ENCODE assay signal across 10 mouse cellular contexts in genomic region chr6:38531211-38531820, GRCm38 (mm10). TPM values are rescaled to one million over a fixed set of nuclear protein-coding genes. Genes with fewer than 3 reads are reported as not detected.
DNase-seq lines count a peak whose midpoint lies in the region; ATAC-seq and TF ChIP-seq lines count a peak whose summit lies in the region.
"Had no signal": no experiment of that assay in that cellular context is flagged by ENCODE, and none has a peak within 500 bp of the region (broad histone marks: within the 10 kb centered on the region; RNA-seq: fewer than 3 reads in every experiment).

No protein-coding gene starts in this region.

- WGBS in hindbrain, embryonic 13.5 days, result 67% methylated on average over 5 of the region's 5 CpGs
- WGBS in hindbrain, embryonic 16.5 days, result 72% methylated on average over 5 of the region's 5 CpGs
- WGBS in thymus, adult 2 months, result 36% methylated on average over 5 of the region's 5 CpGs

- no peaks in the 10 kb centered on the region for H3K9me3 ChIP-seq in hindbrain, embryonic 13.5 days
- H3K9me3 ChIP-seq in hindbrain, embryonic 16.5 days (ENCODE audit: control insufficient read depth, low read length), result no peaks in the 10 kb centered on the region
- H3K9me3 ChIP-seq in ES-Bruce4 (replicated peaks; ENCODE audit: control insufficient read depth, insufficient read depth, low read length, poor library complexity, severe bottlenecking), result no peaks in the 10 kb centered on the region
- H3K9me3 ChIP-seq: embryonic facial prominence, embryonic 12.5 days; limb, embryonic 12.5 days had no signal

- DNase-seq in kidney, postnatal 25 days, result peak; percentile 31 to 40
- peak; percentile 37 for DNase-seq in thymus, adult 2 months
- DNase-seq in Muller cell, postnatal 12 days (ENCODE audit: inconsistent ontology term), result no peak
- no peak for DNase-seq in spleen, adult 18-20 months

- TF ChIP-seq POLR2A in ES-Bruce4 (IDR thresholded peaks at IDR 0.05; ENCODE audit: insufficient read depth, low read length), result no peak
- no peak for TF ChIP-seq POLR2A in bone marrow macrophage, adult 2 months (IDR thresholded peaks at IDR 0.05; ENCODE audit: borderline replicate concordance, low read depth, low read length)
- no peak for TF ChIP-seq POLR2A in thymus, adult 2 months (IDR thresholded peaks at IDR 0.05; ENCODE audit: control insufficient read depth, extremely low read depth, insufficient read depth, low read length, poor library complexity)

- no peak for TF ChIP-seq EP300 in ES-Bruce4 (IDR thresholded peaks at IDR 0.05; ENCODE audit: insufficient read depth, low read depth, low read length)

- H3K27me3 ChIP-seq in hindbrain, embryonic 13.5 days, result no peaks in the 10 kb centered on the region
- H3K27me3 ChIP-seq in hindbrain, embryonic 16.5 days (replicated peaks; ENCODE audit: control insufficient read depth, insufficient read depth, low read length), result no peaks in the 10 kb centered on the region
- H3K27me3 ChIP-seq in ES-Bruce4 (ENCODE audit: control insufficient read depth, insufficient read depth, low read length, poor library complexity, severe bottlenecking), result no peaks in the 10 kb centered on the region
- H3K27me3 ChIP-seq in thymus, adult 2 months (ENCODE audit: control insufficient read depth, insufficient read depth, low read length), result no peaks in the 10 kb centered on the region
- H3K27me3 ChIP-seq: embryonic facial prominence, embryonic 12.5 days; limb, embryonic 12.5 days had no signal

- no peak overlapping the region for H3K4me2 ChIP-seq in hindbrain, embryonic 13.5 days
- H3K4me2 ChIP-seq in hindbrain, embryonic 16.5 days (ENCODE audit: low read length), result no peak overlapping the region
- H3K4me2 ChIP-seq: embryonic facial prominence, embryonic 12.5 days; limb, embryonic 12.5 days had no signal

- no peak overlapping the region for H3K4me3 ChIP-seq in hindbrain, embryonic 13.5 days
- H3K4me3 ChIP-seq in hindbrain, embryonic 16.5 days (ENCODE audit: low read length), result no peak overlapping the region
- no peak overlapping the region for H3K4me3 ChIP-seq in ES-Bruce4 (ENCODE audit: low read depth, low read length)
- no peak overlapping the region for H3K4me3 ChIP-seq in bone marrow macrophage, adult 2 months (ENCODE audit: insufficient read depth, low read length)
- no peak overlapping the region for H3K4me3 ChIP-seq in thymus, adult 2 months (ENCODE audit: control insufficient read depth, insufficient read depth, low read length)
- H3K4me3 ChIP-seq: embryonic facial prominence, embryonic 12.5 days; limb, embryonic 12.5 days had no signal

- TF ChIP-seq CTCF in ES-Bruce4 (IDR thresholded peaks at IDR 0.05; ENCODE audit: low read depth, low read length), result peak; percentile 28
- peak; percentile 16; the same call in 1 of the 2 replicates for TF ChIP-seq CTCF in bone marrow macrophage, adult 2 months (IDR thresholded peaks at IDR 0.05; ENCODE audit: low read depth, low read length)
- no peak for TF ChIP-seq CTCF in thymus, adult 2 months (IDR thresholded peaks at IDR 0.05; ENCODE audit: borderline replicate concordance, control insufficient read depth, extremely low read depth, insufficient read depth, low read length, poor library complexity)

- ATAC-seq in hindbrain, embryonic 13.5 days (ENCODE audit: low FRiP score), result no peak
- ATAC-seq in hindbrain, embryonic 16.5 days, result no peak

- H3K9ac ChIP-seq in hindbrain, embryonic 13.5 days, result no peak overlapping the region
- no peak overlapping the region for H3K9ac ChIP-seq in hindbrain, embryonic 16.5 days (ENCODE audit: low read depth, low read length)
- no peak overlapping the region for H3K9ac ChIP-seq in ES-Bruce4 (ENCODE audit: low read depth, poor library complexity, severe bottlenecking)
- H3K9ac ChIP-seq: embryonic facial prominence, embryonic 12.5 days; limb, embryonic 12.5 days had no signal

- peak overlapping the region; percentile 30; the same call in 1 of the 2 replicates for H3K27ac ChIP-seq in hindbrain, embryonic 13.5 days
- H3K27ac ChIP-seq in hindbrain, embryonic 16.5 days (ENCODE audit: low read depth, low read length), result no peak overlapping the region
- H3K27ac ChIP-seq in ES-Bruce4 (ENCODE audit: insufficient read depth, low read length), result no peak overlapping the region
- H3K27ac ChIP-seq in bone marrow macrophage, adult 2 months (ENCODE audit: insufficient read depth, low read depth, low read length), result 0 out of 2 replicates have a peak overlapping the region, but pooled peaks have one; percentile 11
- H3K27ac ChIP-seq in thymus, adult 2 months (ENCODE audit: control insufficient read depth, insufficient read depth, low read length), result no peak overlapping the region
- H3K27ac ChIP-seq: embryonic facial prominence, embryonic 12.5 days; limb, embryonic 12.5 days had no signal

- no peaks in the 10 kb centered on the region for H3K36me3 ChIP-seq in hindbrain, embryonic 13.5 days
- H3K36me3 ChIP-seq in hindbrain, embryonic 16.5 days (ENCODE audit: control insufficient read depth, insufficient read depth, low read length), result no peaks in the 10 kb centered on the region
- H3K36me3 ChIP-seq in ES-Bruce4 (ENCODE audit: control insufficient read depth, insufficient read depth, low read length, poor library complexity, severe bottlenecking), result no peaks in the 10 kb centered on the region
- no peaks in the 10 kb centered on the region for H3K36me3 ChIP-seq in thymus, adult 2 months (ENCODE audit: control insufficient read depth, insufficient read depth, low read length)
- H3K36me3 ChIP-seq: embryonic facial prominence, embryonic 12.5 days; limb, embryonic 12.5 days had no signal

- peaks cover 23% of the 10 kb centered on the region for H3K4me1 ChIP-seq in hindbrain, embryonic 13.5 days (replicated peaks)
- H3K4me1 ChIP-seq in hindbrain, embryonic 16.5 days (ENCODE audit: control insufficient read depth, insufficient read depth, low read depth, low read length), result peaks cover 11% of the 10 kb centered on the region
- H3K4me1 ChIP-seq in ES-Bruce4 (ENCODE audit: control insufficient read depth, insufficient read depth, low read length), result no peaks in the 10 kb centered on the region
- H3K4me1 ChIP-seq in bone marrow macrophage, adult 2 months (ENCODE audit: control insufficient read depth, insufficient read depth, low read length), result peaks cover 10% of the 10 kb centered on the region
- H3K4me1 ChIP-seq in thymus, adult 2 months (replicated peaks; ENCODE audit: control insufficient read depth, insufficient read depth, low read length), result peaks cover 3% of the 10 kb centered on the region

RNA-seq across cellular contexts. Expression of gene Fmc1, which starts 2.0 kb away (rescaled TPM):
- 161 and 163 TPM in 2 replicates for polyA plus RNA-seq in hindbrain, embryonic 13.5 days (2015; fragmentation: Nextera tagmentation; extraction: Ambion mirVana)
- 183 and 225 TPM in 2 replicates for polyA plus RNA-seq in hindbrain, embryonic 16.5 days (2015; fragmentation: Nextera tagmentation; extraction: Ambion mirVana)
- polyA plus RNA-seq in ES-Bruce4 (2011; ENCODE audit: insufficient read depth, insufficient read length, low read depth, missing spikeins), result 19.7 and 29.1 TPM in 2 replicates
- 11.6 and 11.7 TPM in 2 replicates for polyA plus RNA-seq in bone marrow macrophage, adult 2 months (2012; ENCODE audit: insufficient read depth, insufficient read length, missing spikeins)
- polyA plus RNA-seq in thymus, adult 2 months (2012; rRNA removed), result 152 and 185 TPM in 2 replicates

RNA-seq across cellular contexts. Expression of gene Luc7l2, which starts 19.8 kb away (rescaled TPM):
- polyA plus RNA-seq in hindbrain, embryonic 13.5 days (2015; fragmentation: Nextera tagmentation; extraction: Ambion mirVana), result 42.4 and 47.3 TPM in 2 replicates
- 31.9 and 33.5 TPM in 2 replicates for polyA plus RNA-seq in hindbrain, embryonic 16.5 days (2015; fragmentation: Nextera tagmentation; extraction: Ambion mirVana)
- 310 and 356 TPM in 2 replicates for polyA plus RNA-seq in ES-Bruce4 (2011; ENCODE audit: insufficient read depth, insufficient read length, low read depth, missing spikeins)
- polyA plus RNA-seq in bone marrow macrophage, adult 2 months (2012; ENCODE audit: insufficient read depth, insufficient read length, missing spikeins), result 204 and 243 TPM in 2 replicates
- 48.5 and 64.3 TPM in 2 replicates for polyA plus RNA-seq in thymus, adult 2 months (2012; rRNA removed)

Comparison
In these comparisons a context has a peak if more than half of its experiments do, and no peak if none do; other contexts are left out.
1. H3K27ac ChIP-seq: peak in hindbrain, embryonic 13.5 days (single experiment) and bone marrow macrophage, adult 2 months (single experiment); none in hindbrain, embryonic 16.5 days (single experiment), ES-Bruce4 (single experiment) and thymus, adult 2 months (single experiment).
2. DNase-seq: peak in kidney, postnatal 25 days (2 of 2) and thymus, adult 2 months (single experiment); none in Muller cell, postnatal 12 days (single experiment) and spleen, adult 18-20 months (0 of 2).